Mouse (Mus musculus) lung, postnatal 0 days (tissue): ENCODE measurements around the gene Susd3.

Experiments used
- CTCF ChIP-seq: IDR thresholded peaks from 2 replicates; pipeline ENCODE4 v1.5.1; 2016; ENCODE audit warnings: antibody characterized with exemption, mild to moderate bottlenecking
- EP300 ChIP-seq: IDR thresholded peaks from 2 replicates; pipeline ENCODE4 v1.6.1; 2016; ENCODE audit warnings: antibody characterized with exemption, mild to moderate bottlenecking, control low read depth

GRCm38 (mm10) chr13:49199891-49200290, 48.6 kb downstream of the Susd3 start:
- TF ChIP-seq CTCF = no peak
- TF ChIP-seq EP300 = no peak
